Mouse (Mus musculus) heart, postnatal 0 days (tissue): Measurements from ENCODE around the gene Chia1. TPM values are rescaled to one million over a fixed set of nuclear protein-coding genes. Genes with fewer than 3 reads are reported as not detected.

Source experiments
- ATAC-seq: fragments of 200-750 bp; cut with Nextera tagmentation; 2 replicates; pipeline ENCODE4 v1.8.0; 2017; ENCODE audit warnings: low read depth, moderate number of reproducible peaks, moderate library complexity; ENCODE audit not compliant: insufficient read depth
- DNase-seq: peaks from one replicate; pipeline ENCODE4 v3.0.0-alpha.2; 2016; ENCODE audit warnings: low spot score
- H3K27ac ChIP-seq: fragments of 300-500 bp; sonication (generic); 2 replicates; pipeline ENCODE4 v1.5.1; 2014; ENCODE audit warnings: low read depth, mild to moderate bottlenecking
- H3K27me3 ChIP-seq: fragments of 300-500 bp; sonication (generic); 2 replicates; pipeline ENCODE4 v1.6.1; 2014; ENCODE audit warnings: low read length, mixed read lengths; ENCODE audit not compliant: control insufficient read depth, insufficient read depth
- H3K36me3 ChIP-seq: fragments of 300-500 bp; sonication (generic); replicated peaks from 2 replicates; pipeline ENCODE4 v1.6.1; 2014; ENCODE audit warnings: low read length, mixed read lengths; ENCODE audit not compliant: control insufficient read depth, insufficient read depth
- H3K4me1 ChIP-seq: fragments of 300-500 bp; sonication (generic); 2 replicates; pipeline ENCODE4 v1.6.1; 2014; ENCODE audit warnings: antibody characterized with exemption; ENCODE audit not compliant: control insufficient read depth, insufficient read depth
- H3K4me2 ChIP-seq: fragments of 300-500 bp; sonication (generic); 2 replicates; pipeline ENCODE4 v1.6.1; 2014; ENCODE audit warnings: low read depth, mild to moderate bottlenecking, low read length, moderate library complexity
- H3K4me3 ChIP-seq: fragments of 300-500 bp; sonication (generic); 2 replicates; pipeline ENCODE4 v1.5.1; 2014; ENCODE audit warnings: low read depth, low read length
- H3K9ac ChIP-seq: fragments of 300-500 bp; sonication (generic); replicated peaks from 2 replicates; pipeline ENCODE4 v1.6.1; 2014; ENCODE audit warnings: low read depth, low read length, mixed read lengths
- H3K9me3 ChIP-seq: fragments of 300-500 bp; sonication (generic); replicated peaks from 2 replicates; pipeline ENCODE4 v1.6.1; 2016; ENCODE audit warnings: low read length; ENCODE audit not compliant: control insufficient read depth
- CTCF ChIP-seq: IDR thresholded peaks from 2 replicates; pipeline ENCODE4 v1.5.1; 2016; ENCODE audit warnings: antibody characterized with exemption, control low read depth, low read depth
- EP300 ChIP-seq: IDR thresholded peaks from 2 replicates; pipeline ENCODE4 v1.6.1; 2016; ENCODE audit warnings: antibody characterized with exemption, low read depth
- WGBS: fragments of 180-500 bp; shearing (Covaris S2); extraction: QIAGEN DNeasy Blood & Tissue Kit; methylation state at CpG from one replicate; pipeline ENCODE4 v1.1.7; 2014; 5-methylcytosine and 5-hydroxymethylcytosine counted together
- polyA plus RNA-seq: library from polyadenylated mRNA; unstranded; fragments of >200 nt; fragmentation: Nextera tagmentation; extraction: Ambion mirVana; gene quantifications from 2 replicates; pipeline ENCODE4 v1.2.1, GENCODE M21; 2015
- total RNA-seq: library from RNA; depleted of rRNA; stranded (reverse); fragments of >200 nt; gene quantifications from 2 replicates; pipeline ENCODE4 v1.2.3, GENCODE M21; 2014; ENCODE audit warnings: low replicate concordance; rRNA removed

Chia1 gene
- total and polyA plus RNA-seq, 2 experiments from 2014 or later, result 0.11 TPM; not detected in 1

- Histone ChIP-seq H3K9me3 (0 out of 2 replicates have a peak, but pooled peaks cover 17% of the 10 kb centered on the region), H3K4me3 (no peak overlapping the region), H3K4me1 (no peaks in the 10 kb centered on the region), H3K27ac (no peak overlapping the region), H3K36me3 (no peaks in the 10 kb centered on the region), H3K9ac (no peak overlapping the region), H3K27me3 (no peaks in the 10 kb centered on the region), H3K4me2 (no peak overlapping the region)
- no peak for TF ChIP-seq EP300
- no peak for TF ChIP-seq CTCF
- DNase-seq (no peak), ATAC-seq (no peak)
- 79% methylated on average over 13 of the region's 13 CpGs for WGBS
Measured at GRCm38 (mm10) chr3:106177509-106178189, 64.6 kb downstream of the Chia1 start.

Other genes starting within 250 kb of the Chia1 start
- gene Adora3, start 242.4 kb upstream of the Chia1 start, total RNA-seq, result not detected in 2 replicates
- 0.14 and 0.21 TPM in 2 replicates for gene Adora3, start 242.4 kb upstream of the Chia1 start, polyA plus RNA-seq
- gene Tmigd3, start 242.3 kb upstream of the Chia1 start, total RNA-seq, result not detected in 2 replicates
- gene Tmigd3, start 242.3 kb upstream of the Chia1 start, polyA plus RNA-seq, result 0.33 and 0.44 TPM in 2 replicates
- gene I830077J02Rik, start 180.6 kb upstream of the Chia1 start, total RNA-seq, result 0.04 TPM in 1 of 2 replicates, not detected in the other
- 0.82 and 0.88 TPM in 2 replicates for gene I830077J02Rik, start 180.6 kb upstream of the Chia1 start, polyA plus RNA-seq
- gene Wdr77, start 153.9 kb upstream of the Chia1 start, total RNA-seq, result 54.8 and 63.0 TPM in 2 replicates
- gene Wdr77, start 153.9 kb upstream of the Chia1 start, polyA plus RNA-seq, result 57.5 and 63.1 TPM in 2 replicates
- gene Atp5f1, start 153.1 kb upstream of the Chia1 start, total RNA-seq, result 751 and 784 TPM in 2 replicates
- 1,577 and 1,647 TPM in 2 replicates for gene Atp5f1, start 153.1 kb upstream of the Chia1 start, polyA plus RNA-seq
- 0.57 and 0.70 TPM in 2 replicates for gene Ovgp1, start 139.5 kb upstream of the Chia1 start, total RNA-seq
- gene Ovgp1, start 139.5 kb upstream of the Chia1 start, polyA plus RNA-seq, result 0.53 and 0.58 TPM in 2 replicates
- gene Pifo, start 98.6 kb upstream of the Chia1 start, total RNA-seq, result not detected in 2 replicates
- 0.40 TPM in 1 of 2 replicates, not detected in the other for gene Pifo, start 98.6 kb upstream of the Chia1 start, polyA plus RNA-seq
- not detected in 2 replicates for gene Chil5, start 80.4 kb upstream of the Chia1 start, total RNA-seq
- gene Chil5, start 80.4 kb upstream of the Chia1 start, polyA plus RNA-seq, result 0.15 TPM in 1 of 2 replicates, not detected in the other
- gene Chil3, start 54.3 kb downstream of the Chia1 start, total RNA-seq, result 0.31 and 1.9 TPM in 2 replicates
- gene Chil3, start 54.3 kb downstream of the Chia1 start, polyA plus RNA-seq, result 0.51 TPM in 2 replicates
- 0.19 TPM in 1 of 2 replicates, not detected in the other for gene Chil4, start 106.3 kb downstream of the Chia1 start, total RNA-seq
- not detected in 2 replicates for gene Chil4, start 106.3 kb downstream of the Chia1 start, polyA plus RNA-seq